Mouse (Mus musculus) telencephalon, adult 2 months (tissue): ENCODE results near the gene Csnk1e.

ENCODE experiments used
- DNase-seq: peaks from one replicate; pipeline ENCODE4 v3.0.0-alpha.2; 2011; ENCODE audit warnings: low read depth, low spot score

The Csnk1e gene

GRCm38 (mm10) chr15:79424602-79425001 is 30.8 kb downstream of the Csnk1e start:
- DNase-seq: no peak

- DNase-seq: no peak
Observed at GRCm38 (mm10) chr15:79422715-79423243, 32.6 kb downstream of the Csnk1e start.

DNA sequence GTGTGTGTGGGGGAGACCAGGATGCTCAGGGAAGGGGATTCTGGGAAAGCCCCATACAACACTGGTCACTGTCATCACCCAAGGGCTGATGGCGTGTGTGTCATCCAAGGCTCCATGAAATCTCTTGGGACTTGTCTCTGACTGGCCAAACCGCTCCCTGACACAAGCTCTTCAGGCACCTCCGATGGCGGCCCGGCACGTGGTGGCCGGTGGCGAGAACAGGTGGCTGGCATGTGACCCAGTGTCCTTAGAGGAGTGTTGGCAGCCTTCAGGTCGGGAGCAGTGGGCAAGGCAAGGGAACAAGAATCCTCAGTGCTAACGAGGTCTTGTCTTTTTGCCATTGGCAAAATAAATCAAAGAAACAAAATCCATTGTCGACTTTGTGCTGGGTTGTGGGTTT is 36.7 kb downstream of the Csnk1e start:
- DNase-seq: no peak

GRCm38 (mm10) chr15:79418265-79418664 is 37.1 kb downstream of the Csnk1e start:
- DNase-seq: no peak

DNA sequence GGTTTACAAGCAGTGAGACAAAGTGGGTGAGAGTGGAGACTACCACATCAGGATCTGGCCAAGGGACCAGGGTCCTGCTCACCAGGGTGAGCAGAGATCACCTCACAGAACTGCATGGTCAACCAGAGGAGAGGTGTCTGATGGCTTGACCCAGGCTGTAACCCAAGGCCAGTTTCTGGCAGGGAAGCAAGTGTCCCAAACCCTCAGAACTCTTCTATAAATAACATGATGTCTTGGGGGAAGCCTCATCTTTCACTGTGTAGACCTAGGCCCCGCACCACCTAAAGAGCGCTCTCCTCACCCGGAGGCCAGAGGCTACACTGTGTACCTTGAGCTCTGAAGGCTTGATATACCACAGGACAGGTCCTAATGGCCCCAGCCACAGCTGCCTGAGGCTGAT is 38.0 kb downstream of the Csnk1e start:
- DNase-seq: no peak

DNA sequence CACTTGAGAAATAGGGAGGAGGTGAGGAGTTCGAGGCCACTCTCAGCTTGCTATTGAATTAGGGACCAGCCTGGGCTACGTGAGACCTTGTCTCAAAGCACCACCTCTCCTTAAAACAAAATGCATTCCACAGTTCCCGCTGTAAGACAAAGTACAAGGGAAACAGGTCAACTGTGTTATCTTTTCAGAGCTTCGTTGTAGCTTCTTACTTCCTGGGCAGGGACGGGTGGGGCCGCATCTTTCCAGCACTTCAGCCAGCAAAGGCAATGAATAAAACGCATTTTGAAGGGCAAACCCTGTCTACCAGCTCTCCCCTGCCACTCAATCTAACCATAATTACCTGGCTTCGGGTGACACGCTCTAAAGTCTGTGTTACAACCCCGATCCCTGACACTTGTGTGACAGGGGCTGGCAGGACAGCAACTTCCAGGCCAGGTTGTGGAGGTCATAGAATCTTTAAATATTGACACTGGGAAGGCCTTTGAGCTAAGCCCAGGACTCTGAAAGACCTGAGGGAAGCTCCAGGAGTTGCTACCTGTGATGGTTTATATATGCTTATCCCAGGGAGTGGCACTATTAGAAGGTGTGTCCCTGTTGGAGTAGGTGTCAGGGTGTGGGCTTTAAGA is 38.8 kb downstream of the Csnk1e start:
- DNase-seq: no peak

- DNase-seq: no peak
Observed at GRCm38 (mm10) chr15:79414513-79414912, 40.9 kb downstream of the Csnk1e start.

GRCm38 (mm10) chr15:79413802-79414201 is 41.6 kb downstream of the Csnk1e start:
- DNase-seq: no peak

- no peak for DNase-seq
Observed at GRCm38 (mm10) chr15:79413201-79413600, 42.2 kb downstream of the Csnk1e start.

GRCm38 (mm10) chr15:79411363-79412065 is 43.9 kb downstream of the Csnk1e start:
- DNase-seq: no peak

DNA sequence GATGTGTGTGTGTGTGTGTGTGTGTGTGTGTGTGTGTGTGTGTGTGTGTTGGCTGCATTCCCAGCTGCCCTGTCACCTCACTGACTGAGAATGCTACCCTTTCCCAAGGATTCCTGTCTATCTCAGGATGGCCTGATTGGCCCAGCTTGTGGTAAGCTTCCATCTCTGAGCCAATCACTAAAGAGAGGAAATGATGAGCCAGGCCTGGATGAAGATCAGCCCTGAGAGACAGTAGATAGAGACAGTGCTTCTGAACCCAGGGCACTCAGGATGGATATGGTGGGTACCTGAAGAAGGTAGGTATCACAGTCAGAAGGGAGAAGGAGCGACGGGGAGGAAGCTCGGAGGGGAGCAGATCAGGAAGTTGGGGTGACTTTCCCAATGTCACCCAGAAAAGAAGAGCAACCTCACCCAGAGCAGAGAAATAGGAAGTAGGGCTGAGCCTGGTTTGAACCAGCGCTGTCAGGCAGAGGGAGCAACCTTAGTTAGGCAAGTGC is 46.2 kb downstream of the Csnk1e start:
- no peak for DNase-seq

DNA sequence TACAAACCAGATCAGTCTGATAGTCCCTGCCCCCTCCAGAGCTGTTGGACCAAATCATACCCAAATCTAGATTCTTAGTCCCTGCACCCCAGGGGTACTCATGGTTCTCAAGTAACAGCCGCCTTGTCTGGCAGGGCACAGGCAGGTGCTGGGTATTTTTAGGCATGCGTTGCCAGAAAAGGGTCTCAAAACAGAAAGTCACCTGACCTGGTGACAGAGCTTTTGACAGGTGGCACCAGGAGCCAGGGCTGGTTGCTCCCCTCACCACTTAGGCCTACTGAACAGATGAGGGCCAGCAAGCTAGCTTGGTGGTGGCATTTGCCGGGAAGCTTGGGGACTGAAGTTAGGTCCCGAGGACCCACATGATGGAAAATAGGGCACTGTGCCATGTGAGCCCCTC is 48.8 kb downstream of the Csnk1e start:
- DNase-seq: no peak

DNA sequence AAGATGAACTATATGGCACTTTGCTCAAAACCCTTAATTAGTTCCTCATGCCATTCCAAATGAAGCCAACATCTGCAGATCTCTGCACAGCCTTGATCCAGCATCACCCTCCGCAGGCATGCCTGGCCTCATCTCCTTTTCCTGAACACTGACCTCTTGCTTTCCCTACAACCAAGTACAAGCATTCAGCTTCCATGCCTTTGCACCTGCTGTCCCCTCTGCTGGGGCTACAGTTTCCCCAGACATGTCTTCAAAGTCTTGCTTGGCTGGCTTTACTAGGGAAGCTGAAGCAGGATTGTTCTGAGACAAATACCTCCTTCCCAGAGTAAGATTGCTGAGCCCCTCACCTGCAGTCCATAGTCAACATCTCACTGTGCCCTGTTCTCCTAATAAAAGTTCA is 51.1 kb downstream of the Csnk1e start:
- no peak for DNase-seq

DNA sequence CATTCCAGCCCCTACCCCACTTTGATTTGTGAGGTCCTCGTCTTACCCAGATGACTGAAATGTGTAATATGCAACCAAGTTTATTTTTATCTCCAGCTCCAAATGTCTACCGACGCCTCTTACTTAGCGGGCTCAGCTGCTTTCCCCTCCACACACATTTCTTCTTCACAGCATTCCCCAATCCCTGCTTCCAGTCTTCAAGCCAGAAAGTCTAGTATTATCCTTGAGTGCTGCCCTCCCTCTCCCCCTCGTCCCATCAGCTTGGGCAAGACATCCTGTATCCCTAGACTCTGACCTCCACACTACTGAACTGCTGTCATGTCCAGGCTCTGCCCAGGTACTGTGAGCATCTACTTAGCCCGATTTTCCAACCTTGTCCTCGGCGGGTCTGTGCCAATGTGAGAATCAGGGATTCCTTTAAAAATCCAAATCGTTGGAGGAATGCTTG is 51.6 kb downstream of the Csnk1e start:
- DNase-seq: peak; percentile 41

DNA sequence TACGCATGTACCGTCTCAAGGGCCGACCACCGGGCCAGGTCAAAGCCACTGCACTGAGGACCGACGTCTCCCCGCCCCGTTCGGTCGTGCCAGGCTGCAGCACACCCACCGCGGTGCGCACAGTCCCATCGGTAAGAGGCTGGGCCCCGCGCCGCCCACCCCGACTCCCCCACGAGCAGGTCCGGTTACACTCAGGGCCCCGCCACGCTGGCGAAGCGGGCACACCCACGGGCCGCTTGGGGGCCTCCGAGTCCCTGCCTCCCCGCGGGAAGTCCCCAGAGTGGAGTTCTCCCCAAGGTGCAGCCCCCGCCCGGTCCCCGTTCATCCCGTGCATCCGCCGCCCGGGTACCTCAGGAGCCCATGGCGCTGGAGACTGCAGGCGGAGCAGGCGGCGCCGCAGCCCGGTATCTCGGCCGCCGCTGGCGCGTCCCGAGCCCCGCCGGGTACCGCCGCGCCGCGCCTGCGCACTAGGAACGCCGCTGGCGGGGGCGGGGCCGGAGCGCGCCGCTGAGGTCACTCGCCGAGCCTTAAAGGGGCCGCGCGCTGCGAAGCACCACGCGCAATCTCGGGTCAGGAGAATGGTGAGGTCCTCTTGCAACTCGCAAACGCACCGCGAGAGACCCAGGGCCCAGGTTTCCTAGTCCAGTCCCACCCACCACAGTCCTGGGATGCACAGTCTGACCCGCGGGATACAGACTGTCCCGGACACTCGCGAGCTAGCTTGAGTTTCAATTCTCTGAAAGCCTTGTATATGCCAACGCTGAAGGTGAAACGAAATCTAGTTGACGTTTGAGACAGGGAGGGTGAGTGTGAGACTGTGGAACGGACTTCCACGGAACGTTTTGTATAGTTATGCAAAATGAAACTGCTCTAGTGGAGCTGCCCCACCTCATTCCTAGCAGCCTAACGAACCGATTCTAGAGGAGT is 52.3 kb downstream of the Csnk1e start, which contains the start of gene Tmem184b:
TSS of gene Tmem184b (minus strand) at position 734 of the 927 bp plus-strand sequence.
- peak; percentile 57 for DNase-seq

- DNase-seq: no peak
Observed at GRCm38 (mm10) chr15:79402176-79402575, 53.2 kb downstream of the Csnk1e start.

- DNase-seq: no peak
Observed at GRCm38 (mm10) chr15:79400975-79401365, 54.4 kb downstream of the Csnk1e start.

GRCm38 (mm10) chr15:79400134-79400974 is 55.0 kb downstream of the Csnk1e start:
- no peak for DNase-seq

GRCm38 (mm10) chr15:79399231-79400052 is 55.9 kb downstream of the Csnk1e start:
- DNase-seq: no peak

GRCm38 (mm10) chr15:79396736-79397135 is 58.6 kb downstream of the Csnk1e start:
- DNase-seq: no peak
